Mouse (Mus musculus): ENCODE measurements around the gene Plekhs1. TPM values are rescaled to one million over a fixed set of nuclear protein-coding genes. Genes with fewer than 3 reads are reported as not detected.
"Not testable (repeated sequence)": the region's sequence is repeated elsewhere in the genome, so short reads cannot be mapped to it uniquely, and the experiment has no call there.

Plekhs1 gene
- polyA plus RNA-seq, 1 experiment, result 0.18 TPM

DNA sequence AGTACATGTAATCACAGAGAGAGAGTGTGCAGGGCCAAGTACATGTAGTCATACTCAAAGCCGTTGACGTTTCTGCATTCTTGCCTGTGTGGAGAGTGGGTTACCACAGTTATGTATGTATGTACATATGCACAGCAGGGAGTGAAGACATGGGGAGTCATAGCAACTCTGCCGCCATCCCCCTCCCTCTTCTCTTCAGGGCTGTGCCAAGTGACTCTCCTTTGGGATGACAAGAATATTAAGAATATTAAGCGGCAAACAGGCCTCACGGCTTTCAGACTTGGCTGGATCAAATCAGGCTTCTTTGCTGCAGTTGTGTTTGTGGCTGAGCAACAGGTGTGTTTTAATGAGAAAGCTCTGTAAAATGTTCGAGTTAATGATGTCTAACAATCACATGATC is 28.2 kb downstream of the Plekhs1 start:
- Histone ChIP-seq H3K4me1 (ENCODE audit: control insufficient read depth, insufficient read depth, low read length) (peaks cover 2% of the 10 kb centered on the region; the same call in 1 of the 2 replicates), H3K4me3 (replicated peaks; ENCODE audit: extremely low read depth, low read depth, low read length) (no peak overlapping the region)
- WGBS, result 80% methylated on average over 6 of the region's 6 CpGs
- TF ChIP-seq CTCF (IDR thresholded peaks at IDR 0.05; ENCODE audit: insufficient read depth, low read length) (no peak), POLR2A (IDR thresholded peaks at IDR 0.05; ENCODE audit: borderline replicate concordance, extremely low read depth, low read depth, low read length) (no peak)
- no peak for DNase-seq

GRCm38 (mm10) chr19:56494157-56494556 is 32.7 kb downstream of the Plekhs1 start:
- DNase-seq; H3K4me1 ChIP-seq (ENCODE audit: control insufficient read depth, insufficient read depth, low read length); H3K4me3 ChIP-seq (replicated peaks; ENCODE audit: extremely low read depth, low read depth, low read length): not testable (repeated sequence)
- WGBS, result no CpG with 5 or more reads among the region's 2 CpGs

GRCm38 (mm10) chr19:56503069-56503468 is 41.6 kb downstream of the Plekhs1 start:
- not testable (repeated sequence) for DNase-seq; H3K4me1 ChIP-seq (ENCODE audit: control insufficient read depth, insufficient read depth, low read length); H3K4me3 ChIP-seq (replicated peaks; ENCODE audit: extremely low read depth, low read depth, low read length)
- WGBS, result no CpG with 5 or more reads among the region's 5 CpGs

DNA sequence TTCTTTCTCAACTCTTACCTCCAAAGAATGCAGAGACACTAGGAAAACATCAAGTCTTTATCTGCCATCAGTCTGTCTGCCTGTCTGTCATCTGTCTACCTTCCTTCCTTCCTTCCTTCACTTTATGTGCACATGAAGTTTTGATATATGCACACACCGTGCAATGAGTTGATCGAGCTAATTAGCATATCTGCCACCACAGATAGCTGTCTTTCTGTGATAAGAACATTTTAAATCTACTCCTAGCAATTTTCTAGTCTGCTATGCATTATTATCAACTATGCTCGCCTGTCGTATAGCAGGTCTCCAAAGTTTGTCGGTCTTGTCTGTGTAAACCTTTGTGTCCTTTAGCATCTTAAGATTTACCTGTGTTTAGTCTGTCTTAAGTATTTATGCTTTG is 42.1 kb downstream of the Plekhs1 start:
- H3K4me1 ChIP-seq (ENCODE audit: control insufficient read depth, insufficient read depth, low read length); DNase-seq; H3K4me3 ChIP-seq (replicated peaks; ENCODE audit: extremely low read depth, low read depth, low read length): not testable (repeated sequence)
- WGBS, result no CpG with 5 or more reads among the region's 5 CpGs

DNA sequence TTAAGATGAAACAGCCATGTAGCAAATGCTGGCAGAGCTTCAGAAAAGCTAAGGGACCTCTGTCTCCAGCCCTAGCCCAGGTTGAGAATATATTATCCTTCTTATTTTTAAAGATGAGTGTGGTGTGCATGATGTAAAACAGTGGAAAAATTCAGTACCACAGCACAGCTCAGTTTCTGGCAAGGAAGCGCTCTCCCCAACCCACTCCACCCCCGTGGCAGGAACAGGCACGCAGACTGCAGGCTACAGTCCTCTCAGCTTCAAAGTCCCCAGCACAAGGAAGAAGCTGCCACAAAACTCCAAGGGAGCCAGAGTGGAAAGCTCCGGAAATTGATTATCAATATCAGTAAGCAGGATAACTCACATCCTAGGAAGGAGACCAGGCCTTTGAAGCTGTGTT is 49.8 kb downstream of the Plekhs1 start:
- H3K4me3 ChIP-seq (replicated peaks; ENCODE audit: extremely low read depth, low read depth, low read length); H3K4me1 ChIP-seq (ENCODE audit: control insufficient read depth, insufficient read depth, low read length); DNase-seq: not testable (repeated sequence)
- WGBS, result no CpG with 5 or more reads among the region's 4 CpGs

- not testable (repeated sequence) for H3K4me3 ChIP-seq (replicated peaks; ENCODE audit: extremely low read depth, low read depth, low read length); DNase-seq; H3K4me1 ChIP-seq (ENCODE audit: control insufficient read depth, insufficient read depth, low read length)
- WGBS, result no CpG with 5 or more reads among the region's 2 CpGs
These were observed 52.1 kb downstream of the Plekhs1 start for GRCm38 (mm10) chr19:56513527-56513926.

DNA sequence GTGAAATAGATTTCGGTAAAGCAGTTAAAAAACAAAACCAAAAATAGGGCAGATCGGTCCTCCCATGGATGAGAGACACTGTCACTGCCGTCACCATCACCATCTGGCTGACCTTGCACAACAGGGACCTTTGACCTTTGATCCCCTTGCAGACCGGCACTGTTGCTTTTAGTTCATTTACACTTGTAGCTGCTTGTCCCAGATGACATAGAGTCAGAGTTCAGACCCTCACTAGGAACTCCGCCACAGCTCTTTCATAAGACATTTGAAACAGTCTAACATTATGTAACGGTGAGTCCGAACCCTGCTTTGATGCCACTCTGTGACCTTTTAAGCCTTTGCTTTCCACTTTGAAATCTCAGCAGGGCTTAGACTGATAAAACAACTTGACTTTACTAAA is 58.0 kb downstream of the Plekhs1 start:
- WGBS, result no CpG with 5 or more reads among the region's 7 CpGs
- H3K4me3 ChIP-seq (replicated peaks; ENCODE audit: extremely low read depth, low read depth, low read length); H3K4me1 ChIP-seq (ENCODE audit: control insufficient read depth, insufficient read depth, low read length); DNase-seq: not testable (repeated sequence)

DNA sequence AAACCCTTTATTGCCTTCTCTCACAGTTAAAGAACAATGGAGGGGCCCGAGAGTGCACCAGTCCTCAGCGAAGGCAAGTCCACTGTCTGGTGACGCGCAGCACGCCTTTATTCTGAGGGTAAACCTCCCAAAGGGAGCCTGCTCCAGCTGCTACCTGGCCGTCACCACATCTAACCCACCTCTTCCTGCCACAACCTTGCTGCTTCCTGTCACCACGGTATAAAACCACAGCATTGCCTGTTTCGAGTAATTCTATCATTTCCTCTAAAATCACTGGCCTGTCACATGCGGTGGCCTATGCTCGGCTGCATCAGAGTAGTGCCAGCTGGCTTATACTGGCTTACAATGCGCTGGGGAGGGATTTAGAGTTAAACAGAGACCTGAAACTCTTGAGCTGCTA is 69.1 kb downstream of the Plekhs1 start:
- no CpG with 5 or more reads among the region's 11 CpGs for WGBS
- H3K4me1 ChIP-seq (ENCODE audit: control insufficient read depth, insufficient read depth, low read length); DNase-seq; H3K4me3 ChIP-seq (replicated peaks; ENCODE audit: extremely low read depth, low read depth, low read length): not testable (repeated sequence)

DNA sequence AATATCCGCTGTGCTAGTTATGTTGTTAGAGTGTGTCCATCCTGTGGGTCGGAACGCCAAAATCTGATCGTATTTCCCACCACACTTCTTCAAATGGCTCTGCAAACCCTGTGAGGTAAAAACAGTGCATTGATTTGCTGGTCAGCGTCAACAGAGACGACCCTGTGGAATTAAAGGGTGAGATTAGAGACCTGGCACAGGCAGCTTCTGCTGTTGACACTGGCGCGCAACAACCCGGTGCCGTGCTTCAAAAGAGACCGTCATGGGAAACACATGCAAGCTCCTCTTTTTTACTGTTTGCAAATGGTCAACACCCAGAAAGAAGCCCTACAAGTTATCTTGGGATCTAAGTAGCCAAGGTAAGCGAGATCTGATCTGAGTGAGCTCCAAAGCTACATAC is 69.8 kb downstream of the Plekhs1 start:
- no peaks in the 10 kb centered on the region; the same call in none of the 2 replicates for H3K4me1 ChIP-seq (ENCODE audit: control insufficient read depth, insufficient read depth, low read length)
- WGBS, result 82% methylated on average over 12 of the region's 12 CpGs
- no peak for DNase-seq
- no peak for TF ChIP-seq POLR2A (IDR thresholded peaks at IDR 0.05; ENCODE audit: borderline replicate concordance, extremely low read depth, low read depth, low read length)
- no peak overlapping the region for H3K4me3 ChIP-seq (replicated peaks; ENCODE audit: extremely low read depth, low read depth, low read length)

DNA sequence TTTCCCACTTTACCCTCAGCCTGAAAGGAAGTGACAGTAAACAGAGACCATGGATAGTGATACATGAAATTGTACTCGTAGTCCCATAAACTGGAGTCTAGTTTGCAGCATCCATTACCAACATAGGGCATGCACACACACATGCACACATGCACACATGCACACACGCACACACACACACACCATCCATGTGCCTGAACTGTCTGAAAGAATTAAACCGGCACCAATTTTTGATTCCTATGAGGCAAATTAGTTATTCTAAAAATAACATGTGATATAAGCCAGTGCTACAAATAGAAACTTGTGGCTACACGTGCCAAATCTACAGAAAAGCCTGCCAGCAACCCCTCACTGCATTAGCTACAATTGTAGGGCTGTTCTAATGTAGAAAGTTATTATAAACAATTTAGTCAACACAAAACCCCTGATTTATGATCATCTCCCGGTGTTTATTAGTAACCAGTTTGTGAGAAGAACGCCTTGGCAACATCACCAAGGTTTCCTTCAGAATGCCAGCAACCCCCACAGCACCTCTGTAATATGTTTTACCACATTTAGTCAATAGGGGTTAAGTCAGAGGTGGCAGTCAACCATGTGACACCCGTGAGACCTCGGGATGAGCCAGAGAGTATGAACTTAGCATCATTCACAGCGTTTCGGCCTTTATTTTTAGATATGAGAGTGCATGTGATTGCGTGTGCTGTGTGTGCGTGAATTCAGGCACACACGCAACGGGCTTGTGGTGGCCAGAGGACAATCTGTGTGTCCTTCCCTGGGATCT is 72.0 kb downstream of the Plekhs1 start:
- TF ChIP-seq POLR2A (IDR thresholded peaks at IDR 0.05; ENCODE audit: borderline replicate concordance, extremely low read depth, low read depth, low read length) (no peak), CTCF (IDR thresholded peaks at IDR 0.05; ENCODE audit: insufficient read depth, low read length) (no peak)
- H3K4me1 ChIP-seq (ENCODE audit: control insufficient read depth, insufficient read depth, low read length), result no peaks in the 10 kb centered on the region; the same call in none of the 2 replicates
- DNase-seq, result no peak
- no peak overlapping the region for H3K4me3 ChIP-seq (replicated peaks; ENCODE audit: extremely low read depth, low read depth, low read length)
- WGBS, result 64% methylated on average over 14 of the region's 14 CpGs

- no peak for TF ChIP-seq CTCF (IDR thresholded peaks at IDR 0.05; ENCODE audit: insufficient read depth, low read length)
- TF ChIP-seq POLR2A (IDR thresholded peaks at IDR 0.05; ENCODE audit: borderline replicate concordance, extremely low read depth, low read depth, low read length), result no peak
- H3K4me3 ChIP-seq (replicated peaks; ENCODE audit: extremely low read depth, low read depth, low read length), result no peak overlapping the region
- no peaks in the 10 kb centered on the region; the same call in none of the 2 replicates for H3K4me1 ChIP-seq (ENCODE audit: control insufficient read depth, insufficient read depth, low read length)
- WGBS, result 79% methylated on average over 3 of the region's 3 CpGs
- no peak for DNase-seq
These were observed 72.9 kb downstream of the Plekhs1 start for GRCm38 (mm10) chr19:56534337-56534736.
